Mouse (Mus musculus): ENCODE results near the gene Galp. TPM values are rescaled to one million over a fixed set of nuclear protein-coding genes. Genes with fewer than 3 reads are reported as not detected.

Galp gene
- total and polyA plus RNA-seq, 2 experiments from 2014 or later: not detected

- H3K27ac ChIP-seq: no peak overlapping the region
- H3K9ac ChIP-seq (replicated peaks; ENCODE audit: low read length): no peak overlapping the region
- TF ChIP-seq CTCF (IDR thresholded peaks at IDR 0.05; ENCODE audit: low read depth): peak; percentile 26
- ATAC-seq (no peak), DNase-seq (ENCODE audit: low spot score) (no peak)
- no peaks in the 10 kb centered on the region for H3K4me1 ChIP-seq (ENCODE audit: insufficient read depth, low read length)
- H3K27me3 ChIP-seq (ENCODE audit: insufficient read depth, low read length): no peaks in the 10 kb centered on the region
- H3K36me3 ChIP-seq (ENCODE audit: insufficient read depth, low read length): no peaks in the 10 kb centered on the region
- 78% methylated on average over 3 of the region's 3 CpGs for WGBS
- H3K9me3 ChIP-seq (ENCODE audit: low read length): no peaks in the 10 kb centered on the region
- H3K4me3 ChIP-seq (ENCODE audit: low read length): no peak overlapping the region
- H3K4me2 ChIP-seq (ENCODE audit: low read depth, low read length): no peak overlapping the region
Measured at GRCm38 (mm10) chr7:6262120-6262519, 65.2 kb downstream of the Galp start.

- Histone ChIP-seq H3K4me3 (ENCODE audit: low read length) (no peak overlapping the region), H3K27me3 (ENCODE audit: insufficient read depth, low read length) (no peaks in the 10 kb centered on the region), H3K4me1 (ENCODE audit: insufficient read depth, low read length) (no peaks in the 10 kb centered on the region), H3K27ac (no peak overlapping the region), H3K36me3 (ENCODE audit: insufficient read depth, low read length) (no peaks in the 10 kb centered on the region), H3K4me2 (ENCODE audit: low read depth, low read length) (no peak overlapping the region), H3K9me3 (ENCODE audit: low read length) (no peaks in the 10 kb centered on the region), H3K9ac (replicated peaks; ENCODE audit: low read length) (no peak overlapping the region)
- no peak for TF ChIP-seq CTCF (IDR thresholded peaks at IDR 0.05; ENCODE audit: low read depth)
- 82% methylated on average over 4 of the region's 4 CpGs for WGBS
- no peak for DNase-seq (ENCODE audit: low spot score)
- ATAC-seq: no peak
Measured at GRCm38 (mm10) chr7:6262984-6263383, 66.1 kb downstream of the Galp start.

GRCm38 (mm10) chr7:6265695-6266094 lies 68.8 kb downstream of the Galp start:
- no peaks in the 10 kb centered on the region for H3K4me1 ChIP-seq (ENCODE audit: insufficient read depth, low read length)
- H3K36me3 ChIP-seq (ENCODE audit: insufficient read depth, low read length): no peaks in the 10 kb centered on the region
- WGBS: 64% methylated on average over 8 of the region's 8 CpGs
- H3K27me3 ChIP-seq (ENCODE audit: insufficient read depth, low read length): no peaks in the 10 kb centered on the region
- no peak overlapping the region for H3K4me3 ChIP-seq (ENCODE audit: low read length)
- ATAC-seq: no peak
- H3K9ac ChIP-seq (replicated peaks; ENCODE audit: low read length): no peak overlapping the region
- H3K4me2 ChIP-seq (ENCODE audit: low read depth, low read length): no peak overlapping the region
- peak; percentile 65 for TF ChIP-seq CTCF (IDR thresholded peaks at IDR 0.05; ENCODE audit: low read depth)
- H3K27ac ChIP-seq: no peak overlapping the region
- H3K9me3 ChIP-seq (ENCODE audit: low read length): no peaks in the 10 kb centered on the region
- peak; percentile 5 for DNase-seq (ENCODE audit: low spot score)

Other genes with a start within 250 kb of the Galp start
- gene Vmn1r65, start 186.1 kb upstream of the Galp start, total RNA-seq (2014; rRNA removed): not detected in 2 replicates
- gene Vmn1r65, start 186.1 kb upstream of the Galp start, polyA plus RNA-seq (2015; fragmentation: Nextera tagmentation; extraction: Ambion mirVana): not detected in 2 replicates
- not detected in 2 replicates for gene Nlrp4c, start 151.9 kb upstream of the Galp start, total RNA-seq (2014; rRNA removed)
- gene Nlrp4c, start 151.9 kb upstream of the Galp start, polyA plus RNA-seq (2015; fragmentation: Nextera tagmentation; extraction: Ambion mirVana): not detected in 2 replicates
- gene Zfp787, start 41.1 kb upstream of the Galp start, total RNA-seq (2014; rRNA removed): 71.0 and 85.9 TPM in 2 replicates
- 53.9 and 61.4 TPM in 2 replicates for gene Zfp787, start 41.1 kb upstream of the Galp start, polyA plus RNA-seq (2015; fragmentation: Nextera tagmentation; extraction: Ambion mirVana)
- 84.3 and 105 TPM in 2 replicates for gene Zfp444, start 24.9 kb upstream of the Galp start, total RNA-seq (2014; rRNA removed)
- gene Zfp444, start 24.9 kb upstream of the Galp start, polyA plus RNA-seq (2015; fragmentation: Nextera tagmentation; extraction: Ambion mirVana): 69.2 and 70.5 TPM in 2 replicates
- not detected in 2 replicates for gene Zscan5b, start 25.2 kb downstream of the Galp start, total RNA-seq (2014; rRNA removed)
- gene Zscan5b, start 25.2 kb downstream of the Galp start, polyA plus RNA-seq (2015; fragmentation: Nextera tagmentation; extraction: Ambion mirVana): not detected in 2 replicates
- gene Epp13, start 55.6 kb downstream of the Galp start, total RNA-seq (2014; rRNA removed): not detected in 2 replicates
- 0.59 and 0.62 TPM in 2 replicates for gene Epp13, start 55.6 kb downstream of the Galp start, polyA plus RNA-seq (2015; fragmentation: Nextera tagmentation; extraction: Ambion mirVana)
- 3.2 and 4.2 TPM in 2 replicates for gene Zfp667, start 89.5 kb downstream of the Galp start, total RNA-seq (2014; rRNA removed)
- gene Zfp667, start 89.5 kb downstream of the Galp start, polyA plus RNA-seq (2015; fragmentation: Nextera tagmentation; extraction: Ambion mirVana): 12.0 and 15.3 TPM in 2 replicates
- gene Zfp583, start 134.2 kb downstream of the Galp start, total RNA-seq (2014; rRNA removed): 5.8 and 9.5 TPM in 2 replicates
- gene Zfp583, start 134.2 kb downstream of the Galp start, polyA plus RNA-seq (2015; fragmentation: Nextera tagmentation; extraction: Ambion mirVana): 15.0 and 17.6 TPM in 2 replicates
- gene Gm3854, start 146.7 kb downstream of the Galp start, total RNA-seq (2014; rRNA removed): 2.7 and 3.1 TPM in 2 replicates
- 4.6 and 5.0 TPM in 2 replicates for gene Gm3854, start 146.7 kb downstream of the Galp start, polyA plus RNA-seq (2015; fragmentation: Nextera tagmentation; extraction: Ambion mirVana)
- gene Zfp78, start 166.2 kb downstream of the Galp start, total RNA-seq (2014; rRNA removed): 1.3 and 2.6 TPM in 2 replicates
- gene Zfp78, start 166.2 kb downstream of the Galp start, polyA plus RNA-seq (2015; fragmentation: Nextera tagmentation; extraction: Ambion mirVana): 1.8 and 2.8 TPM in 2 replicates
- gene Zfp28, start 186.2 kb downstream of the Galp start, total RNA-seq (2014; rRNA removed): 6.2 and 11.2 TPM in 2 replicates
- gene Zfp28, start 186.2 kb downstream of the Galp start, polyA plus RNA-seq (2015; fragmentation: Nextera tagmentation; extraction: Ambion mirVana): 18.1 and 18.2 TPM in 2 replicates
- gene Smim17, start 201.6 kb downstream of the Galp start, total RNA-seq (2014; rRNA removed): 16.9 and 18.2 TPM in 2 replicates
- 6.2 and 7.7 TPM in 2 replicates for gene Smim17, start 201.6 kb downstream of the Galp start, polyA plus RNA-seq (2015; fragmentation: Nextera tagmentation; extraction: Ambion mirVana)
- 0.26 TPM in 1 of 2 replicates, not detected in the other for gene Gm20715, start 213.2 kb downstream of the Galp start, total RNA-seq (2014; rRNA removed)
- gene Gm20715, start 213.2 kb downstream of the Galp start, polyA plus RNA-seq (2015; fragmentation: Nextera tagmentation; extraction: Ambion mirVana): 0.04 TPM in 1 of 2 replicates, not detected in the other
- 2.4 and 4.8 TPM in 2 replicates for gene Olfr1344, start 241.6 kb downstream of the Galp start, total RNA-seq (2014; rRNA removed)
- 0.23 and 0.32 TPM in 2 replicates for gene Olfr1344, start 241.6 kb downstream of the Galp start, polyA plus RNA-seq (2015; fragmentation: Nextera tagmentation; extraction: Ambion mirVana)